Mouse (Mus musculus): ENCODE measurements at regions not wholly inside any gene's neighbourhood (a gene's known extent, or its start where the extent isn't known, plus 50 kb on each side); places are given as distances from the start of the nearest gene placed in this dataset.
"Not testable (repeated sequence)": the region's sequence is repeated elsewhere in the genome, so short reads cannot be mapped to it uniquely, and the experiment has no call there.

GRCm38 (mm10) chr12:117327086-117327485, 189.2 kb upstream of the Rapgef5 start:
- intact Hi-C loops (cut with DNase I) = loop anchor here (10.0 kb wide), 1 partner anchor 172 kb away; no protein-coding TSS in a partner anchor
- not testable (repeated sequence) for DNase-seq (ENCODE audit: extremely low spot score in 1 of 2, low spot score in 2 of 2)

- no peak for DNase-seq (ENCODE audit: extremely low spot score in 1 of 2, low spot score in 2 of 2)
- intact Hi-C loops (cut with DNase I) = loop anchor here (10.0 kb wide), 1 partner anchor 296 kb away; no protein-coding TSS in a partner anchor
Observed at GRCm38 (mm10) chr12:117330418-117330817, 185.9 kb upstream of the Rapgef5 start.

DNA sequence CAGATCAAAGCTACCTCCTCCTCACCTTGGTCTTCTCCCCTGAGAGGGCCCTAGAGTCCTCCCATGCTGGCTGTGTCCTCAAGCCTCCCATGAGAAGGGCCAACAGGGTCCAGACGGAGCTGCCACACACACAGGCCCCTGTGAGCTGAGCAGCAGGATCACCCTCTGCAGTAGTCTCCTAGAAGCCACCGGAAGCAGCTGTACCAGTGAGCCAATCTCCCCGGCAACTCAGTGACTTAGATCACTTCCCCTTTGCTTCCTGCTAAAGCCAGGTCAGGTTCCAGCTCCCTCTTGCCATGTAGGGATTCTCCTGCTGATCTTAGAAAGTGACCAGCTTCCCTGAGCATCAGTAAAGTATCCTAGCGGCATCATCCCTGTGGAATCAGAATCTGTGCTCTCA, 179.4 kb upstream of the Rapgef5 start:
- intact Hi-C loops (cut with DNase I) = loop anchor here (10.0 kb wide), 1 partner anchor 302 kb away; no protein-coding TSS in a partner anchor
- DNase-seq (ENCODE audit: extremely low spot score in 1 of 2, low spot score in 2 of 2) = no peak

DNA sequence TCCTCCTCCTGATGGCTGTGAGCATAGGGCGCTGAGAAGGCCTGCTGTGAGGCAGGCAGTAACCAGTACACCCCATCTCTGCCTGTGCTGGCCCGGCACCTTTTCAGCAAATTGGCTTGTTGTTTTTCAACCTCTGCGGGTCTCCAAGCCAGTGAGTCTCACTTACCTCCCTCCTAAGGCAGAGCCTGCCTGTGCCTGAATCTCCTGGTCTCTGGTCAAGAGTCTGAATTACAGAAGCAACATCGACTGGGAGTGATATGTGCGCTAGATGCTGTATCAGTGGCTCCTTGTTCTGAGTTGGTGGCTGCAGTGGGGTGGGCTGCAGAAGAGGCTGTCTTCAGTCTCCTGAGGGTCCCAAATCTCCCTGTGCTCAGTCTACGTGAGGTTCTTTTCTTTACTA, 174.0 kb upstream of the Rapgef5 start:
- intact Hi-C loops (cut with DNase I) = no loop called here
- DNase-seq (ENCODE audit: extremely low spot score in 1 of 2, low spot score in 2 of 2) = no peak

DNA sequence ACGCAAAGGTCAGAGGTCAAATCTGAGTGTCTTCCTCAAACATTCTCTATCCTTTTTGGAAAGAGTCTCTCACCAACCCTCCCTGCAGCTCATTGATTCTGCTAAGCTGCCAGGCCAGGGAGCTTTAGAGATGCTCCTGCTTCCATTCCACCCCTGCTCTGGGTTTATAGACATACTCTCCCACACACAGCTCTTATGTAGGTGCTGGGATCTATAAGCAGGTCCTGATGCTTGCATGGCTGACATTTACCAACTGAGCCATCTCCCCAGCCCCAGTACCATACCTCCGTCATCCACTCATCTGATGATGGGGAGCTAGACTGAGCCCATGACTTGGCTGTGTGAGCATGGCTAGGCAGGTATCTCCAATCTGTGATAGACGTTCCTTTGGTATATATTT, 173.2 kb upstream of the Rapgef5 start:
- intact Hi-C loops (cut with DNase I) = no loop called here
- no peak for DNase-seq (ENCODE audit: extremely low spot score in 1 of 2, low spot score in 2 of 2)

DNA sequence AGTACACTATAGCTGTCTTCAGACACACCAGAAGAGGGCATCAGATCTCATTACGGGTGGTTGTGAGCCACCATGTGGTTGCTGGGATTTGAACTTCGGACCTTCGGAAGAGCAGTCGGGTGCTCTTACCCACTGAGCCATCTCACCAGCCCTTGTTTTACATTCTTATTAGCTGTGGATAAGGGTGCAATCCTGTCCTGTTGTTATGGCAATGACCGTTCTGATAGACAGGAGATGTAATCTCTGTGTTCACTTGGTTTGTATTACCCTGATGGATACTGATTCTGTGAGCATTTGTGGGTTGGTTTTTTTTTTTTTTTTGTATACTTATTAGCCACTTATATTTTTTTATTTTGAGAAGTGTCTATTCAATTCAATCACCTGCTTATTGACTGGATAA, 172.7 kb upstream of the Rapgef5 start:
- DNase-seq (ENCODE audit: extremely low spot score in 1 of 2, low spot score in 2 of 2); intact Hi-C loops (cut with DNase I): not testable (repeated sequence)

- DNase-seq (ENCODE audit: extremely low spot score in 1 of 2, low spot score in 2 of 2) = peak; percentile 43 to 51
- intact Hi-C loops (cut with DNase I) = no loop called here
Observed at GRCm38 (mm10) chr12:117344266-117345087, 171.8 kb upstream of the Rapgef5 start.

DNA sequence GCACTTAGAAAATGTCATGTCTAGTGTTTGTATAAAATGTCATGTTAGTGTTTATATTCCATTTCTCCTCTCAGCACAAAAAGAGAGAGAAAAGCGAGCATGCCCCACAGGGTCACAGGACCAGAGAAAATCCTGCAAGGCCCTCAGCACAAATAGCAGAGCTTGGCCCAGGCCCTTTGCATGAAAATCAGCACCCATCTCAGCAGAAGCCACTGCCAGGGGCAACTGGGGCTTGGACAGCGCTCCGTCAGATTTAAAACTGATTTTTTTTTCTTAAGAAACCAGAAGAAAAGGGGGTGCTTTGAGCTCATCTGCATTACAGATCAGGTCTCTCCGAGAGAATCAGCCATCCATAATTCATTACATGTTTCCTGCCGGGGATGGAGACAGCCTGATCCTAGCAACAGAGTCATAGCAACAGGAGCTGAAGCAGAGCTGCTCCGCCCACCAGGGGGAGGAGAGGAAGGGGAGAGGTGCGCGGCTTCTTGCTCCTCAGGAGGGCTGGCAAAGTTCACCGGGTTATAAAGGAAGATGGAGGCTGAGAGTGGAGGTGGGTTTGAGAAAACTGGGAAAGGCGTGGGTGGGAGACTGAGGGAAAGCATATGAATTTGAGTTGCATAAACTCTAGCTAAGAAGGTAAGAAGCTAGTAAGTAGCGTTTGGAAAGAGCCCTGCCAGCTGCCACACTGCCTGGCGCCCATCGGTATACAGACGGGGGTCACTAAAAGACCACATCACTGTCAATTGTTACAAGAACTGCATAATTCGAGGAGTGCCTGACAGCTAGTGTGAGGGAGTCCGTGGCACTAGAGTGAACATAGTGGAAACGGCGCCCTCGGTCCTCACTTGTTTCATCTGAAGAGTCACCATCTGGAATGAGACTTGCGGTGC, 170.9 kb upstream of the Rapgef5 start:
- DNase-seq (ENCODE audit: extremely low spot score in 1 of 2, low spot score in 2 of 2) = peak; percentile 77 to 85
- intact Hi-C loops (cut with DNase I) = no loop called here

- intact Hi-C loops (cut with DNase I) = no loop called here
- DNase-seq (ENCODE audit: extremely low spot score in 1 of 2, low spot score in 2 of 2) = no peak
Observed at GRCm38 (mm10) chr12:117346091-117346490, 170.2 kb upstream of the Rapgef5 start.

DNA sequence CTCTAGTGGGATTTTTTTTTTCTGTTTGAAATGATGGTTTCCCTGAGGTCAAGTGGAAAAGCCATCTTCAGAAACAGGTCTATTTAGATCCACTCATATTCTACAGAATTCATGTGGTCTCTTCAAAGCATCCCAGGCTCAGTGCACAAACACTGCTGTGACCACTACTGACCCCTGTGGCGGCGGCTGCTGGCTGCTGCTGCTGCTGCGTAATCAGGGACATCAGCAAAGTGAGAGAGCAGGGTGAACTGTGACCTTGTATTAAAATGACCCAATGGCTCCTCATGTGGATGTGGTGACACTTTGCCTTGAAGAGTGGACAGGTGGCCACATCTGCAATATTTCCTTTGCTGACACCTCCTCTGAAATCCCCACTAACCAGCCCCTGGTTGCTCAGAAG, 169.1 kb upstream of the Rapgef5 start:
- intact Hi-C loops (cut with DNase I) = no loop called here
- DNase-seq (ENCODE audit: extremely low spot score in 1 of 2, low spot score in 2 of 2) = no peak

DNA sequence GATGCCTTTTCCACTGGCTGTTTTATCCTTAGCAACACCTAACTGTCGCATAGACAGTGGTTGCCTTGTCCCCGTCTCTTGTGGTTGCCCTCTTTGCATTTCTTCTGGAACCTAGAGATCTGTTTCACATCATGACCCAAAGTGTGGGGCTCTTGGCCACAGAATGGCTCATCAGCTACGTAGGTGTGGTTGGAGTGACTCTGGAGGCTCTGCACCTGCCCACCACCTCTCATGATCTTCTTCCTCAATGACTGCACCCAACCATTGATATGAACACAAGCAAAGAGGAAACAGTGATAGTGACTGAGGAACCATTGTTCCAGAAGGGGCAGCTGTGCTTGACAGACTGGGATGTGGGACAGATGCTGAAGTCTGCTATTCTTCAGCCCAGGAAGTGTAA, 167.8 kb upstream of the Rapgef5 start:
- DNase-seq (ENCODE audit: extremely low spot score in 1 of 2, low spot score in 2 of 2) = no peak
- intact Hi-C loops (cut with DNase I) = no loop called here

GRCm38 (mm10) chr12:117351900-117352299, 164.4 kb upstream of the Rapgef5 start:
- DNase-seq (ENCODE audit: extremely low spot score in 1 of 2, low spot score in 2 of 2) = peak in 1 of 2 experiments; percentile 37
- intact Hi-C loops (cut with DNase I) = loop anchor here (5.0 to 10.0 kb wide), 3 partner anchors 527 to 727 kb away; no protein-coding TSS in a partner anchor

- intact Hi-C loops (cut with DNase I) = loop anchor here (5.0 to 10.0 kb wide), 3 partner anchors 528 to 728 kb away; no protein-coding TSS in a partner anchor
- DNase-seq (ENCODE audit: extremely low spot score in 1 of 2, low spot score in 2 of 2) = no peak
Observed at GRCm38 (mm10) chr12:117352511-117352910, 163.8 kb upstream of the Rapgef5 start.

- intact Hi-C loops (cut with DNase I) = loop anchor here (5.0 to 10.0 kb wide), 3 partner anchors 528 to 728 kb away; no protein-coding TSS in a partner anchor
- DNase-seq (ENCODE audit: extremely low spot score in 1 of 2, low spot score in 2 of 2) = no peak
Observed at GRCm38 (mm10) chr12:117352938-117353337, 163.3 kb upstream of the Rapgef5 start.

GRCm38 (mm10) chr12:117357811-117358210, 158.5 kb upstream of the Rapgef5 start:
- DNase-seq (ENCODE audit: extremely low spot score in 1 of 2, low spot score in 2 of 2) = peak in 1 of 2 experiments; percentile 31
- intact Hi-C loops (cut with DNase I) = loop anchor here (10.0 kb wide), 2 partner anchors 533 to 733 kb away; no protein-coding TSS in a partner anchor

GRCm38 (mm10) chr12:117358891-117359290, 157.4 kb upstream of the Rapgef5 start:
- intact Hi-C loops (cut with DNase I) = loop anchor here (10.0 kb wide), 2 partner anchors 534 to 734 kb away; no protein-coding TSS in a partner anchor

GRCm38 (mm10) chr12:117360215-117360614, 156.1 kb upstream of the Rapgef5 start:
- intact Hi-C loops (cut with DNase I) = no loop called here
- DNase-seq (ENCODE audit: extremely low spot score in 1 of 2, low spot score in 2 of 2) = no peak

More at GRCm38 (mm10) chr12:117358891-117359290, 157.4 kb upstream of the Rapgef5 start:
- DNase-seq (ENCODE audit: extremely low spot score in 1 of 2, low spot score in 2 of 2) = peak in 1 of 2 experiments; percentile 6

DNA sequence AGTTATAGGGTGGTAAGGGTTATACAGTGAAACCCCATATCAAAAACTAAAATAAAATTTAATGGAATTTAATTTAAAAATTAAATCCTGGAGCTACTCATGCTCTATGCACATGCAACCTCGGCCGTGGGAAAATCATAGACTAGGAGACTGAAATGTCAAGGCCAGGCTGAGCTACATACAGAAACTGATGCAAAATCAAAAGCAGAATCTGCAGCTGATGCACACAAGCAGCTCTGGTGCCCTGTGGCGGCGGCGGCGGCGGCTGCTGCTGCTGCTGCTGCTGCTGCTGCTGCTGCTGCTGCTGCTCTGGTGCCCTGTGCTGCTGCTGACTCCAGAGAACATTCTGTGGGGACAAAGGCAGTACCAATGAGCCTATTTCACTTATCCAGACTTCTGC, 154.5 kb upstream of the Rapgef5 start:
- no peak for DNase-seq (ENCODE audit: extremely low spot score in 1 of 2, low spot score in 2 of 2)
- intact Hi-C loops (cut with DNase I) = no loop called here

DNA sequence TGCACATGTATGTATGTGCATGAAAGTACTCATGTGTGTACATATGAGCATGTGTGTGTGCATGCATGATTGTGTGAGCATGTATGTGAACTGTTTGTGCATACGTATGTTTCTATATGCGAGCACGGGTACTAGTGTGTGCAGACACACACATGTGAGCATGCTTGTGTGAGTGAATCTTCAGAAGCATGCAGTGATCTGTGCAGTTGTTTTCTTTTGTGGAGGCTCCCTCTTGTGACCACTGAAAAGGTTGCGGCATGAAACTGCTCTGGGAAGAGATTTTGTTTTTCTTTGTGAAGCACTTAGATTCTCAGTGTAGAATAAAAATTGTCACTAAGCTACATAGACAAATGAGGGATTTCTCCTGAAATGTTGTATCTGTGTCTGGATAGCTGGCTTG, 152.8 kb upstream of the Rapgef5 start:
- intact Hi-C loops (cut with DNase I); DNase-seq (ENCODE audit: extremely low spot score in 1 of 2, low spot score in 2 of 2): not testable (repeated sequence)
